Mouse (Mus musculus) intestine, embryonic 15.5 days (tissue): ENCODE results near the gene Nck2. TPM values are rescaled to one million over a fixed set of nuclear protein-coding genes. Genes with fewer than 3 reads are reported as not detected.
"Not testable (repeated sequence)": the region's sequence is repeated elsewhere in the genome, so short reads cannot be mapped to it uniquely, and the experiment has no call there.

Experiments used
- ATAC-seq: fragments of 200-750 bp; cut with Nextera tagmentation; 2 replicates; pipeline ENCODE4 v1.8.0; 2017; ENCODE audit warnings: moderate TSS enrichment, moderate library complexity
- H3K27ac ChIP-seq: fragments of 300-500 bp; sonication (generic); 2 replicates; pipeline ENCODE4 v1.5.1; 2015; ENCODE audit warnings: mild to moderate bottlenecking, inconsistent platforms
- H3K27me3 ChIP-seq: fragments of 300-500 bp; sonication (generic); replicated peaks from 2 replicates; pipeline ENCODE4 v1.6.1; 2015; ENCODE audit warnings: inconsistent platforms
- H3K36me3 ChIP-seq: fragments of 300-500 bp; sonication (generic); 2 replicates; pipeline ENCODE4 v1.6.1; 2015; ENCODE audit warnings: inconsistent platforms
- H3K4me1 ChIP-seq: fragments of 300-500 bp; sonication (generic); replicated peaks from 2 replicates; pipeline ENCODE4 v1.6.1; 2015; ENCODE audit warnings: inconsistent platforms
- H3K4me2 ChIP-seq: fragments of 300-500 bp; sonication (generic); replicated peaks from 2 replicates; pipeline ENCODE4 v1.6.1; 2015; ENCODE audit warnings: mild to moderate bottlenecking, inconsistent platforms
- H3K4me3 ChIP-seq: fragments of 300-500 bp; sonication (generic); replicated peaks from 2 replicates; pipeline ENCODE4 v1.5.1; 2015; ENCODE audit warnings: inconsistent platforms
- H3K9ac ChIP-seq: fragments of 300-500 bp; sonication (generic); 2 replicates; pipeline ENCODE4 v1.6.1; 2015; ENCODE audit warnings: inconsistent platforms
- H3K9me3 ChIP-seq: fragments of 300-500 bp; sonication (generic); 2 replicates; pipeline ENCODE4 v1.6.1; 2016; ENCODE audit warnings: inconsistent platforms
- WGBS: fragments of 180-500 bp; shearing (Covaris S2); methylation state at CpG from one replicate; pipeline ENCODE4 v1.1.7; 2015; 5-methylcytosine and 5-hydroxymethylcytosine counted together
- polyA plus RNA-seq: library from polyadenylated mRNA; unstranded; fragments of >200 nt; fragmentation: Nextera tagmentation; extraction: Ambion mirVana; gene quantifications from 2 replicates; pipeline ENCODE4 v1.2.1, GENCODE M21; 2015

Nck2 gene
- polyA plus RNA-seq, 1 experiment from 2014 or later, result 31.6 TPM

- Histone ChIP-seq H3K9ac (no peak overlapping the region), H3K4me1 (0 out of 2 replicates have a peak, but pooled peaks cover 3% of the 10 kb centered on the region), H3K4me2 (no peak overlapping the region), H3K9me3 (no peaks in the 10 kb centered on the region), H3K36me3 (no peaks in the 10 kb centered on the region), H3K4me3 (no peak overlapping the region), H3K27me3 (no peaks in the 10 kb centered on the region), H3K27ac (no peak overlapping the region)
- WGBS, result 91% methylated on average over 1 of the region's 1 CpGs
- ATAC-seq, result no peak
Observed at GRCm38 (mm10) chr1:43520216-43520988, 76.0 kb downstream of the Nck2 start.

- no peaks in the 10 kb centered on the region for H3K27me3 ChIP-seq
- no peak for ATAC-seq
- no peaks in the 10 kb centered on the region for H3K36me3 ChIP-seq
- no peaks in the 10 kb centered on the region for H3K9me3 ChIP-seq
- no peak overlapping the region for H3K9ac ChIP-seq
- 0 out of 2 replicates have a peak, but pooled peaks cover 3% of the 10 kb centered on the region for H3K4me1 ChIP-seq
- no peak overlapping the region for H3K4me3 ChIP-seq
- no peak overlapping the region for H3K4me2 ChIP-seq
- no peak overlapping the region for H3K27ac ChIP-seq
- 79% methylated on average over 3 of the region's 3 CpGs for WGBS
Observed at GRCm38 (mm10) chr1:43520989-43521371, 76.6 kb downstream of the Nck2 start.

- no peaks in the 10 kb centered on the region for H3K27me3 ChIP-seq
- H3K27ac ChIP-seq, result no peak overlapping the region
- no peak overlapping the region for H3K9ac ChIP-seq
- no peak overlapping the region for H3K4me3 ChIP-seq
- H3K36me3 ChIP-seq, result no peaks in the 10 kb centered on the region
- peak; percentile 74 for ATAC-seq
- WGBS, result 68% methylated on average over 3 of the region's 3 CpGs
- 0 out of 2 replicates have a peak, but pooled peaks cover 3% of the 10 kb centered on the region for H3K4me1 ChIP-seq
- H3K9me3 ChIP-seq, result no peaks in the 10 kb centered on the region
- H3K4me2 ChIP-seq, result no peak overlapping the region
Observed at GRCm38 (mm10) chr1:43521512-43521911, 77.1 kb downstream of the Nck2 start.

- Histone ChIP-seq H3K27me3 (no peaks in the 10 kb centered on the region), H3K27ac (no peak overlapping the region), H3K9me3 (no peaks in the 10 kb centered on the region), H3K9ac (no peak overlapping the region), H3K4me2 (no peak overlapping the region), H3K4me3 (no peak overlapping the region), H3K36me3 (no peaks in the 10 kb centered on the region), H3K4me1 (0 out of 2 replicates have a peak, but pooled peaks cover 3% of the 10 kb centered on the region)
- peak; percentile 80 for ATAC-seq
- WGBS, result 71% methylated on average over 4 of the region's 4 CpGs
Observed at GRCm38 (mm10) chr1:43521950-43522349, 77.6 kb downstream of the Nck2 start.

- ATAC-seq, result no peak
- WGBS, result 86% methylated on average over 2 of the region's 2 CpGs
- Histone ChIP-seq H3K4me2 (no peak overlapping the region), H3K36me3 (no peaks in the 10 kb centered on the region), H3K4me1 (0 out of 2 replicates have a peak, but pooled peaks cover 3% of the 10 kb centered on the region), H3K4me3 (no peak overlapping the region), H3K27me3 (no peaks in the 10 kb centered on the region), H3K27ac (no peak overlapping the region), H3K9ac (no peak overlapping the region), H3K9me3 (no peaks in the 10 kb centered on the region)
Observed at GRCm38 (mm10) chr1:43522976-43523375, 78.6 kb downstream of the Nck2 start.

GRCm38 (mm10) chr1:43524332-43524731 is 80.0 kb downstream of the Nck2 start:
- ATAC-seq, result no peak
- no peak overlapping the region for H3K4me3 ChIP-seq
- no peaks in the 10 kb centered on the region for H3K9me3 ChIP-seq
- H3K27ac ChIP-seq, result no peak overlapping the region
- H3K4me1 ChIP-seq, result 0 out of 2 replicates have a peak, but pooled peaks cover 3% of the 10 kb centered on the region
- WGBS, result 62% methylated on average over 3 of the region's 3 CpGs
- H3K4me2 ChIP-seq, result no peak overlapping the region
- no peaks in the 10 kb centered on the region for H3K27me3 ChIP-seq
- no peaks in the 10 kb centered on the region for H3K36me3 ChIP-seq
- H3K9ac ChIP-seq, result no peak overlapping the region

- no peak overlapping the region for H3K27ac ChIP-seq
- 96% methylated on average over 2 of the region's 2 CpGs for WGBS
- H3K4me1 ChIP-seq, result 0 out of 2 replicates have a peak, but pooled peaks cover 7% of the 10 kb centered on the region
- no peak overlapping the region for H3K4me2 ChIP-seq
- no peak overlapping the region for H3K9ac ChIP-seq
- no peaks in the 10 kb centered on the region for H3K27me3 ChIP-seq
- no peaks in the 10 kb centered on the region for H3K9me3 ChIP-seq
- no peaks in the 10 kb centered on the region for H3K36me3 ChIP-seq
- H3K4me3 ChIP-seq, result no peak overlapping the region
- ATAC-seq, result no peak
Observed at GRCm38 (mm10) chr1:43528275-43528674, 83.9 kb downstream of the Nck2 start.

GRCm38 (mm10) chr1:43529086-43529485 is 84.7 kb downstream of the Nck2 start:
- H3K27me3 ChIP-seq, result no peaks in the 10 kb centered on the region
- no peak for ATAC-seq
- H3K9me3 ChIP-seq, result no peaks in the 10 kb centered on the region
- 96% methylated on average over 1 of the region's 1 CpGs for WGBS
- H3K4me2 ChIP-seq, result no peak overlapping the region
- no peaks in the 10 kb centered on the region for H3K36me3 ChIP-seq
- H3K4me1 ChIP-seq, result 0 out of 2 replicates have a peak, but pooled peaks cover 7% of the 10 kb centered on the region
- H3K9ac ChIP-seq, result no peak overlapping the region
- no peak overlapping the region for H3K4me3 ChIP-seq
- H3K27ac ChIP-seq, result no peak overlapping the region

- H3K4me3 ChIP-seq, result no peak overlapping the region
- H3K4me2 ChIP-seq, result no peak overlapping the region
- no peak overlapping the region for H3K9ac ChIP-seq
- no peak for ATAC-seq
- no peaks in the 10 kb centered on the region for H3K9me3 ChIP-seq
- no peaks in the 10 kb centered on the region for H3K27me3 ChIP-seq
- no peaks in the 10 kb centered on the region for H3K36me3 ChIP-seq
- H3K4me1 ChIP-seq, result 0 out of 2 replicates have a peak, but pooled peaks cover 7% of the 10 kb centered on the region
- H3K27ac ChIP-seq, result no peak overlapping the region
- 65% methylated on average over 7 of the region's 7 CpGs for WGBS
Observed at GRCm38 (mm10) chr1:43530295-43531020, 86.1 kb downstream of the Nck2 start.

GRCm38 (mm10) chr1:43531307-43531706 is 86.9 kb downstream of the Nck2 start:
- 76% methylated on average over 7 of the region's 7 CpGs for WGBS
- no peaks in the 10 kb centered on the region for H3K9me3 ChIP-seq
- H3K4me2 ChIP-seq, result no peak overlapping the region
- H3K9ac ChIP-seq, result no peak overlapping the region
- no peaks in the 10 kb centered on the region for H3K27me3 ChIP-seq
- no peaks in the 10 kb centered on the region for H3K36me3 ChIP-seq
- H3K27ac ChIP-seq, result no peak overlapping the region
- ATAC-seq, result no peak
- H3K4me1 ChIP-seq, result 0 out of 2 replicates have a peak, but pooled peaks cover 7% of the 10 kb centered on the region
- no peak overlapping the region for H3K4me3 ChIP-seq

GRCm38 (mm10) chr1:43532279-43532678 is 87.9 kb downstream of the Nck2 start:
- 51% methylated on average over 4 of the region's 4 CpGs for WGBS
- H3K4me2 ChIP-seq, result no peak overlapping the region
- no peaks in the 10 kb centered on the region for H3K36me3 ChIP-seq
- H3K9ac ChIP-seq, result no peak overlapping the region
- 0 out of 2 replicates have a peak, but pooled peaks cover 7% of the 10 kb centered on the region for H3K4me1 ChIP-seq
- H3K4me3 ChIP-seq, result no peak overlapping the region
- H3K9me3 ChIP-seq, result no peaks in the 10 kb centered on the region
- H3K27me3 ChIP-seq, result no peaks in the 10 kb centered on the region
- no peak overlapping the region for H3K27ac ChIP-seq
- ATAC-seq, result no peak

- not testable (repeated sequence) for H3K4me2 ChIP-seq, H3K36me3 ChIP-seq, H3K4me3 ChIP-seq, H3K4me1 ChIP-seq, ATAC-seq, H3K9ac ChIP-seq, H3K27me3 ChIP-seq, H3K9me3 ChIP-seq, H3K27ac ChIP-seq
- WGBS, result 92% methylated on average over 11 of the region's 11 CpGs
Observed at GRCm38 (mm10) chr1:43533497-43533896, 89.1 kb downstream of the Nck2 start.
